Mouse (Mus musculus): ENCODE data around the gene Tmem104. TPM values are rescaled to one million over a fixed set of nuclear protein-coding genes. Genes with fewer than 3 reads are reported as not detected.

Gene Tmem104
- polyA plus RNA-seq, 1 experiment from 2014 or later: 9.7 TPM

GRCm38 (mm10) chr11:115290919-115291318 is 103.6 kb downstream of the Tmem104 start:
- WGBS: 39% methylated on average over 6 of the region's 6 CpGs
- peak; percentile 67 for ATAC-seq (ENCODE audit: insufficient read depth, low FRiP score)

GRCm38 (mm10) chr11:115291503-115291902 is 104.2 kb downstream of the Tmem104 start:
- Histone ChIP-seq H3K36me3 (ENCODE audit: control insufficient read depth, insufficient read depth, low read length) (no peaks in the 10 kb centered on the region), H3K4me3 (replicated peaks; ENCODE audit: low read length) (no peak overlapping the region), H3K4me1 (ENCODE audit: control insufficient read depth, insufficient read depth, low read length) (peaks cover 31% of the 10 kb centered on the region), H3K27ac (ENCODE audit: low read length) (peak overlapping the region; percentile 0), H3K9me3 (replicated peaks; ENCODE audit: control insufficient read depth, low read length) (no peaks in the 10 kb centered on the region), H3K27me3 (ENCODE audit: control insufficient read depth, insufficient read depth, low read length) (0 out of 2 replicates have a peak, but pooled peaks cover 3% of the 10 kb centered on the region), H3K9ac (ENCODE audit: low read length) (no peak overlapping the region), H3K4me2 (ENCODE audit: low read depth, low read length) (no peak overlapping the region)
- no peak for ATAC-seq (ENCODE audit: insufficient read depth, low FRiP score)
- WGBS: 74% methylated on average over 10 of the region's 10 CpGs

More at GRCm38 (mm10) chr11:115290919-115291318, 103.6 kb downstream of the Tmem104 start:
- peak overlapping the region; percentile 60 for H3K27ac ChIP-seq (ENCODE audit: low read length)
- no peak overlapping the region for H3K4me2 ChIP-seq (ENCODE audit: low read depth, low read length)
- no peaks in the 10 kb centered on the region for H3K27me3 ChIP-seq (ENCODE audit: control insufficient read depth, insufficient read depth, low read length)
- no peak overlapping the region for H3K4me3 ChIP-seq (replicated peaks; ENCODE audit: low read length)
- no peak overlapping the region for H3K9ac ChIP-seq (ENCODE audit: low read length)
- H3K9me3 ChIP-seq (replicated peaks; ENCODE audit: control insufficient read depth, low read length): no peaks in the 10 kb centered on the region
- H3K4me1 ChIP-seq (ENCODE audit: control insufficient read depth, insufficient read depth, low read length): peaks cover 31% of the 10 kb centered on the region
- H3K36me3 ChIP-seq (ENCODE audit: control insufficient read depth, insufficient read depth, low read length): no peaks in the 10 kb centered on the region

GRCm38 (mm10) chr11:115292631-115293375 is 105.5 kb downstream of the Tmem104 start:
- H3K4me3 ChIP-seq (replicated peaks; ENCODE audit: low read length): no peak overlapping the region
- H3K27ac ChIP-seq (ENCODE audit: low read length): peak overlapping the region; percentile 82
- H3K4me2 ChIP-seq (ENCODE audit: low read depth, low read length): 0 out of 2 replicates have a peak overlapping the region, but pooled peaks have one; percentile 3
- H3K4me1 ChIP-seq (ENCODE audit: control insufficient read depth, insufficient read depth, low read length): peaks cover 37% of the 10 kb centered on the region
- peak; percentile 22; the same call in 1 of the 2 replicates for ATAC-seq (ENCODE audit: insufficient read depth, low FRiP score)
- H3K36me3 ChIP-seq (ENCODE audit: control insufficient read depth, insufficient read depth, low read length): no peaks in the 10 kb centered on the region
- 0 out of 2 replicates have a peak, but pooled peaks cover 5% of the 10 kb centered on the region for H3K27me3 ChIP-seq (ENCODE audit: control insufficient read depth, insufficient read depth, low read length)
- WGBS: 44% methylated on average over 14 of the region's 14 CpGs
- no peaks in the 10 kb centered on the region for H3K9me3 ChIP-seq (replicated peaks; ENCODE audit: control insufficient read depth, low read length)
- H3K9ac ChIP-seq (ENCODE audit: low read length): no peak overlapping the region

- Histone ChIP-seq H3K27ac (ENCODE audit: low read length) (no peak overlapping the region), H3K9me3 (replicated peaks; ENCODE audit: control insufficient read depth, low read length) (no peaks in the 10 kb centered on the region), H3K4me2 (ENCODE audit: low read depth, low read length) (no peak overlapping the region), H3K9ac (ENCODE audit: low read length) (peak overlapping the region; percentile 31; the same call in 1 of the 2 replicates), H3K4me3 (replicated peaks; ENCODE audit: low read length) (no peak overlapping the region), H3K27me3 (ENCODE audit: control insufficient read depth, insufficient read depth, low read length) (0 out of 2 replicates have a peak, but pooled peaks cover 5% of the 10 kb centered on the region), H3K36me3 (ENCODE audit: control insufficient read depth, insufficient read depth, low read length) (no peaks in the 10 kb centered on the region), H3K4me1 (ENCODE audit: control insufficient read depth, insufficient read depth, low read length) (peaks cover 24% of the 10 kb centered on the region)
- ATAC-seq (ENCODE audit: insufficient read depth, low FRiP score): no peak
- WGBS: 86% methylated on average over 11 of the region's 11 CpGs
Measured at GRCm38 (mm10) chr11:115295939-115296338, 108.7 kb downstream of the Tmem104 start.

Small RNA genes lying within 50 kb of the gene (microRNA-seq; reads per million reads assigned to microRNA genes)
- gene Gm25837: not detected

Other genes with a start within 250 kb of the Tmem104 start
- gene Cd300c, start 218.3 kb upstream of the Tmem104 start, polyA plus RNA-seq (2015; fragmentation: Nextera tagmentation; extraction: Ambion mirVana): not detected in 2 replicates
- gene Cd300ld, start 197.6 kb upstream of the Tmem104 start, polyA plus RNA-seq (2015; fragmentation: Nextera tagmentation; extraction: Ambion mirVana): 0.46 and 0.67 TPM in 2 replicates
- 2.2 and 3.8 TPM in 2 replicates for gene Cd300c2, start 185.6 kb upstream of the Tmem104 start, polyA plus RNA-seq (2015; fragmentation: Nextera tagmentation; extraction: Ambion mirVana)
- gene Cd300ld2, start 171.3 kb upstream of the Tmem104 start, polyA plus RNA-seq (2015; fragmentation: Nextera tagmentation; extraction: Ambion mirVana): not detected in 2 replicates
- gene Cd300ld4, start 160.5 kb upstream of the Tmem104 start, polyA plus RNA-seq (2015; fragmentation: Nextera tagmentation; extraction: Ambion mirVana): not detected in 2 replicates
- not detected in 2 replicates for gene Cd300ld5, start 149.7 kb upstream of the Tmem104 start, polyA plus RNA-seq (2015; fragmentation: Nextera tagmentation; extraction: Ambion mirVana)
- gene Cd300ld3, start 139.1 kb upstream of the Tmem104 start, polyA plus RNA-seq (2015; fragmentation: Nextera tagmentation; extraction: Ambion mirVana): not detected in 2 replicates
- 0.26 TPM in 1 of 2 replicates, not detected in the other for gene Cd300e, start 125.3 kb upstream of the Tmem104 start, polyA plus RNA-seq (2015; fragmentation: Nextera tagmentation; extraction: Ambion mirVana)
- 2.2 and 2.3 TPM in 2 replicates for gene Rab37, start 96.1 kb upstream of the Tmem104 start, polyA plus RNA-seq (2015; fragmentation: Nextera tagmentation; extraction: Ambion mirVana)
- 2.0 and 3.4 TPM in 2 replicates for gene Cd300lf, start 53.5 kb upstream of the Tmem104 start, polyA plus RNA-seq (2015; fragmentation: Nextera tagmentation; extraction: Ambion mirVana)
- gene Slc9a3r1, start 24.1 kb upstream of the Tmem104 start, polyA plus RNA-seq (2015; fragmentation: Nextera tagmentation; extraction: Ambion mirVana): 136 and 138 TPM in 2 replicates
- 21.8 and 23.4 TPM in 2 replicates for gene Nat9, start 372 bp downstream of the Tmem104 start, polyA plus RNA-seq (2015; fragmentation: Nextera tagmentation; extraction: Ambion mirVana)
- gene Grin2c, start 79.8 kb downstream of the Tmem104 start, polyA plus RNA-seq (2015; fragmentation: Nextera tagmentation; extraction: Ambion mirVana): not detected in 2 replicates
- gene Fdxr, start 89.6 kb downstream of the Tmem104 start, polyA plus RNA-seq (2015; fragmentation: Nextera tagmentation; extraction: Ambion mirVana): 15.4 and 15.9 TPM in 2 replicates
- gene Fads6, start 110.2 kb downstream of the Tmem104 start, polyA plus RNA-seq (2015; fragmentation: Nextera tagmentation; extraction: Ambion mirVana): 1.6 and 1.7 TPM in 2 replicates
- 1.9 and 2.5 TPM in 2 replicates for gene Otop2, start 119.7 kb downstream of the Tmem104 start, polyA plus RNA-seq (2015; fragmentation: Nextera tagmentation; extraction: Ambion mirVana)
- 0.62 and 0.76 TPM in 2 replicates for gene Ush1g, start 134.6 kb downstream of the Tmem104 start, polyA plus RNA-seq (2015; fragmentation: Nextera tagmentation; extraction: Ambion mirVana)
- 4.6 and 8.4 TPM in 2 replicates for gene Otop3, start 147.2 kb downstream of the Tmem104 start, polyA plus RNA-seq (2015; fragmentation: Nextera tagmentation; extraction: Ambion mirVana)
- gene Hid1, start 180.3 kb downstream of the Tmem104 start, polyA plus RNA-seq (2015; fragmentation: Nextera tagmentation; extraction: Ambion mirVana): 44.0 and 46.2 TPM in 2 replicates
- 6.1 and 6.6 TPM in 2 replicates for gene Cdr2l, start 194.4 kb downstream of the Tmem104 start, polyA plus RNA-seq (2015; fragmentation: Nextera tagmentation; extraction: Ambion mirVana)
- 160 and 162 TPM in 2 replicates for gene Mrpl58, start 216.3 kb downstream of the Tmem104 start, polyA plus RNA-seq (2015; fragmentation: Nextera tagmentation; extraction: Ambion mirVana)
- 746 and 843 TPM in 2 replicates for gene Atp5h, start 232.5 kb downstream of the Tmem104 start, polyA plus RNA-seq (2015; fragmentation: Nextera tagmentation; extraction: Ambion mirVana)
- gene Kctd2, start 232.6 kb downstream of the Tmem104 start, polyA plus RNA-seq (2015; fragmentation: Nextera tagmentation; extraction: Ambion mirVana): 3.2 and 3.6 TPM in 2 replicates

Data from stomach, embryonic 16.5 days (tissue).